Mouse (Mus musculus) G1E (cell line): ENCODE data around the gene Rnf212. TPM values are rescaled to one million over a fixed set of nuclear protein-coding genes. Genes with fewer than 3 reads are reported as not detected.

Experiments
- ATAC-seq: 2 replicates; pipeline ENCODE4 v1.8.0; 2016; ENCODE audit warnings: mild to moderate bottlenecking; ENCODE audit not compliant: insufficient number of reproducible peaks, poor library complexity, low FRiP score, severe bottlenecking; ENCODE audit errors: extremely low read depth
- DNase-seq: peaks from one replicate; pipeline ENCODE4 v3.0.0; 2012; ENCODE audit warnings: low spot score
- H3K27me3 ChIP-seq: 2 replicates; pipeline ENCODE4 v1.6.1; 2012; ENCODE audit warnings: mild to moderate bottlenecking, low read length, inconsistent platforms; ENCODE audit not compliant: insufficient read depth
- H3K36me3 ChIP-seq: replicated peaks from 2 replicates; pipeline ENCODE3; 2012; ENCODE audit warnings: mild to moderate bottlenecking, inconsistent platforms
- H3K4me1 ChIP-seq: 2 replicates; pipeline ENCODE4 v1.6.1; 2012; ENCODE audit warnings: low read depth, low read length, inconsistent platforms, mixed read lengths; ENCODE audit not compliant: insufficient read depth
- H3K4me3 ChIP-seq: 2 replicates; pipeline ENCODE4 v1.5.1; 2012; ENCODE audit warnings: low read depth, mild to moderate bottlenecking, inconsistent platforms, low read length, moderate library complexity, mixed read lengths
- H3K9me3 ChIP-seq: replicated peaks from 2 replicates; pipeline ENCODE4 v1.6.1; 2012; ENCODE audit warnings: inconsistent platforms
- CTCF ChIP-seq: IDR thresholded peaks from 2 replicates; pipeline ENCODE4 v1.5.1; 2012; ENCODE audit warnings: low read depth, low read length, inconsistent platforms, mixed read lengths
- GATA1 ChIP-seq: IDR thresholded peaks from 2 replicates; pipeline ENCODE4 v1.6.1; 2012; ENCODE audit warnings: borderline replicate concordance, low read length, inconsistent platforms, mixed read lengths
- GATA2 ChIP-seq: IDR thresholded peaks from 2 replicates; pipeline ENCODE4 v1.6.1; 2012; ENCODE audit warnings: low read depth, low read length, inconsistent platforms, borderline replicate concordance
- POLR2AphosphoS5 ChIP-seq: IDR thresholded peaks from 2 replicates; pipeline ENCODE4 v1.6.1; 2012; ENCODE audit warnings: low read depth, low read length, inconsistent platforms; ENCODE audit not compliant: insufficient replicate concordance
- TAL1 ChIP-seq: conservative IDR thresholded peaks from 2 replicates; pipeline ENCODE4 v1.6.1; 2012; ENCODE audit warnings: low read depth, low read length, inconsistent platforms, mixed read lengths
- polyA plus RNA-seq: library from polyadenylated mRNA; stranded (reverse); fragments of >175 nt; gene quantifications from 2 replicates; pipeline ENCODE4 v1.2.3, GENCODE M21; 2012
- total RNA-seq, 2 experiments: library from RNA; stranded (forward) in 1 of 2; stranded (reverse) in 1 of 2; fragments of 200-1000 nt in 1 of 2; fragments of >200 nt in 1 of 2; fragmentation: Nextera tagmentation in 1 of 2; gene quantifications; 2 replicates each; pipeline ENCODE4 v1.2.3; 2014 to 2017

The Rnf212 gene
- total and polyA plus RNA-seq, 3 experiments = not detected

- H3K4me1 ChIP-seq = peaks cover 15% of the 10 kb centered on the region; the same call in 1 of the 2 replicates
- TF ChIP-seq GATA2 (no peak), TAL1 (no peak), GATA1 (no peak), CTCF (no peak), POLR2AphosphoS5 (no peak)
- ATAC-seq = no peak
- no peaks in the 10 kb centered on the region for H3K27me3 ChIP-seq
- DNase-seq = no peak
- no peaks in the 10 kb centered on the region for H3K9me3 ChIP-seq
- peaks cover 73% of the 10 kb centered on the region for H3K36me3 ChIP-seq
- H3K4me3 ChIP-seq = no peak overlapping the region
Observed at GRCm38 (mm10) chr5:108703754-108704626, 70.8 kb downstream of the Rnf212 start.

- TF ChIP-seq GATA1 (no peak), CTCF (no peak), POLR2AphosphoS5 (no peak), TAL1 (no peak), GATA2 (no peak)
- Histone ChIP-seq H3K9me3 (no peaks in the 10 kb centered on the region), H3K27me3 (no peaks in the 10 kb centered on the region), H3K4me1 (peaks cover 10% of the 10 kb centered on the region; the same call in 1 of the 2 replicates), H3K4me3 (no peak overlapping the region), H3K36me3 (peaks cover 70% of the 10 kb centered on the region)
- no peak for DNase-seq
- no peak for ATAC-seq
Observed at GRCm38 (mm10) chr5:108701341-108702021, 73.3 kb downstream of the Rnf212 start.

GRCm38 (mm10) chr5:108700346-108700745, 74.4 kb downstream of the Rnf212 start:
- DNase-seq (no peak), ATAC-seq (no peak)
- Histone ChIP-seq H3K27me3 (no peaks in the 10 kb centered on the region), H3K4me1 (peaks cover 16% of the 10 kb centered on the region), H3K36me3 (peaks cover 68% of the 10 kb centered on the region), H3K9me3 (no peaks in the 10 kb centered on the region), H3K4me3 (no peak overlapping the region)
- TF ChIP-seq POLR2AphosphoS5 = no peak
- TF ChIP-seq TAL1 = no peak
- TF ChIP-seq GATA1 = no peak
- no peak for TF ChIP-seq GATA2
- no peak for TF ChIP-seq CTCF

- Histone ChIP-seq H3K4me3 (no peak overlapping the region), H3K36me3 (peaks cover 42% of the 10 kb centered on the region), H3K4me1 (peaks cover 34% of the 10 kb centered on the region), H3K27me3 (no peaks in the 10 kb centered on the region), H3K9me3 (no peaks in the 10 kb centered on the region)
- ATAC-seq (no peak), DNase-seq (no peak)
- no peak for TF ChIP-seq CTCF
Observed at GRCm38 (mm10) chr5:108697341-108697753, 77.4 kb downstream of the Rnf212 start.

GRCm38 (mm10) chr5:108696542-108696941, 78.2 kb downstream of the Rnf212 start:
- Histone ChIP-seq H3K4me3 (no peak overlapping the region), H3K27me3 (no peaks in the 10 kb centered on the region), H3K4me1 (peaks cover 37% of the 10 kb centered on the region), H3K9me3 (no peaks in the 10 kb centered on the region), H3K36me3 (peaks cover 36% of the 10 kb centered on the region)
- TF ChIP-seq GATA2 = no peak
- no peak for TF ChIP-seq CTCF
- no peak for TF ChIP-seq GATA1
- TF ChIP-seq POLR2AphosphoS5 = no peak
- no peak for TF ChIP-seq TAL1
- DNase-seq = no peak
- no peak for ATAC-seq

- Histone ChIP-seq H3K4me3 (no peak overlapping the region), H3K4me1 (peaks cover 40% of the 10 kb centered on the region), H3K9me3 (no peaks in the 10 kb centered on the region), H3K27me3 (no peaks in the 10 kb centered on the region), H3K36me3 (peaks cover 33% of the 10 kb centered on the region)
- TF ChIP-seq POLR2AphosphoS5 (no peak), CTCF (no peak), GATA2 (no peak), GATA1 (no peak)
- ATAC-seq (no peak), DNase-seq (no peak)
Observed at GRCm38 (mm10) chr5:108695861-108696260, 78.9 kb downstream of the Rnf212 start.
